Mouse (Mus musculus) liver, adult 2 months (tissue): ENCODE measurements around the gene Atp2b1.

Experiments used
- CTCF ChIP-seq: fragments of 200-500 bp; IDR thresholded peaks from 2 replicates; pipeline ENCODE4 v1.5.1; 2011; ENCODE audit warnings: low read depth, low read length, control low read depth
- POLR2A ChIP-seq: fragments of 200-500 bp; IDR thresholded peaks from 2 replicates; pipeline ENCODE4 v1.6.1; 2011; ENCODE audit warnings: low read length, control low read depth; ENCODE audit not compliant: insufficient read depth; ENCODE audit errors: extremely low read depth

- no peak for TF ChIP-seq CTCF
- TF ChIP-seq POLR2A, result no peak
Observed at GRCm38 (mm10) chr10:98975611-98976010, 61.4 kb downstream of the Atp2b1 start.
